Mouse (Mus musculus) C2C12 (cell line): ENCODE data around the gene Cacna2d1.

Source experiments
- CEBPB ChIP-seq: IDR thresholded peaks from one replicate; pipeline ENCODE4 v1.6.1; 2011; ENCODE audit warnings: low read depth, mild to moderate bottlenecking, control low read depth, moderate library complexity
- CTCF ChIP-seq: IDR thresholded peaks from one replicate; pipeline ENCODE4 v1.5.1; 2011; ENCODE audit not compliant: control insufficient read depth, insufficient read depth, insufficient read length
- MAX ChIP-seq: IDR thresholded peaks from one replicate; pipeline ENCODE4 v1.6.1; 2011; ENCODE audit warnings: mild to moderate bottlenecking, control low read depth

- TF ChIP-seq MAX, result no peak
- no peak for TF ChIP-seq CTCF
- no peak for TF ChIP-seq CEBPB
Measured at GRCm38 (mm10) chr5:16362076-16362475, 427.6 kb downstream of the Cacna2d1 start.
